In the genomic region with DNA sequence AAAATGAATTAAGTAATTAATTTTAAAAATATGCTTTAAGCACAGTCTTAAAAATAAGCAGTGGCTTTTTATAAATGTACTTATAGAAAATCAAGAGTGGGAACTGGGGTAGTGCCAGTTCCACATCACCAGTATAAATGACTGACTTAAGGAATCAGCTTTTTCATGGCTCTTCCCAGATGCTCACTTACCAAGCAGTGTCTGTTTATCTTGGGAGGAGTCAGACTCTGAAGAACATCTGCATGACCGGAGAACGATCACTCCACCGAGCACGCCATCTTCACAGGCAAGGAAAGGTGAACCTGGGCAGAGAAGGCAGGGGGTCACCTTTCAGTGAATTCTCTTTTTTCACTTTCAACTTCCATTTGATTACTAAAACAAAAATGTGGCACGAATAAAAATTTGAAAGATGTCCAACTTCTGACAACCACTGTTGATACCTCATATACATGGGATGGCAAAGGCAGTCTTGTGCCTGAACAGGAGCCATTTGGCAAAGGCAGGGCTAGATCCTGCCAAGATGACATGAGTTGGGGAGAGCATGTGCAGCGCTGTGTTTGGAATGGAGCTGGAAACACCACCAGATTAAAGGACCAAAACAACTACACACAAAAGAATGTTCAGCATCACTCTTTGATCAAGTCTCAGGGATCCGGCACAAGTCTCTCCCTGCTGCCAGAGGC, we compare ENCODE assay signal across 13 mouse cellular contexts.
A peak's percentile ranks its signal among the peaks of the same experiment; 100 is the strongest.
DNase-seq lines count a peak whose midpoint lies in the region; ATAC-seq and TF ChIP-seq lines count a peak whose summit lies in the region.
"Had no signal": no experiment of that assay in that cellular context is flagged by ENCODE, and none has a peak within 500 bp of the region (broad histone marks: within the 10 kb centered on the region; RNA-seq: fewer than 3 reads in every experiment).

No protein-coding gene starts in this region.

- no peaks in the 10 kb centered on the region for H3K79me2 ChIP-seq in liver, adult 2 months (ENCODE audit: control insufficient read depth, insufficient read depth, low read length)

- peak; percentile 6 for DNase-seq in liver, adult 2 months (ENCODE audit: extremely low read depth, low read depth, low spot score)
- no peak for DNase-seq in liver
- peak; percentile 21 to 52 for DNase-seq in cerebellum, adult 2 months
- peak; percentile 14 for DNase-seq in gonadal fat pad, adult 2 months (ENCODE audit: low read depth)
- DNase-seq in lung, postnatal 10 days, result peak; percentile 72
- DNase-seq in embryo, embryonic 9.5 days (ENCODE audit: extremely low spot score), result no peak
- DNase-seq: adrenal gland, postnatal 36 days; kidney, adult 11 months; spleen, adult 18-20 months had no signal

- TF ChIP-seq CTCF in liver, adult 2 months (IDR thresholded peaks at IDR 0.05; ENCODE audit: low read depth, low read length), result no peak
- no peak for TF ChIP-seq CTCF in cerebellum, adult 2 months (IDR thresholded peaks at IDR 0.05; ENCODE audit: borderline replicate concordance, insufficient read depth, low read depth, low read length)

- no peak overlapping the region for H3K4me3 ChIP-seq in liver, adult 2 months (ENCODE audit: insufficient read depth, low read depth, low read length)
- no peak overlapping the region for H3K4me3 ChIP-seq in cerebellum, adult 2 months (replicated peaks; ENCODE audit: insufficient read depth, low read depth, low read length)
- H3K4me3 ChIP-seq in midbrain, embryonic 13.5 days (replicated peaks), result no peak overlapping the region
- H3K4me3 ChIP-seq: heart, embryonic 15.5 days; limb, embryonic 12.5 days had no signal

- H3K9ac ChIP-seq in liver, adult 2 months (ENCODE audit: low read depth, low read length), result no peak overlapping the region
- H3K9ac ChIP-seq in midbrain, embryonic 13.5 days (replicated peaks), result no peak overlapping the region
- H3K9ac ChIP-seq: heart, embryonic 15.5 days; limb, embryonic 12.5 days had no signal

- H3K27ac ChIP-seq in liver, adult 2 months (replicated peaks; ENCODE audit: insufficient read depth, low read depth, low read length), result no peak overlapping the region
- no peak overlapping the region for H3K27ac ChIP-seq in cerebellum, adult 2 months (ENCODE audit: insufficient read depth, low read length)
- no peak overlapping the region for H3K27ac ChIP-seq in midbrain, embryonic 13.5 days
- H3K27ac ChIP-seq: heart, embryonic 15.5 days; limb, embryonic 12.5 days had no signal

- H3K36me3 ChIP-seq in liver, adult 2 months (ENCODE audit: control insufficient read depth, insufficient read depth, low read length), result peaks cover 5% of the 10 kb centered on the region; the same call in 1 of the 2 replicates
- peaks cover 3% of the 10 kb centered on the region; the same call in 1 of the 2 replicates for H3K36me3 ChIP-seq in midbrain, embryonic 13.5 days
- H3K36me3 ChIP-seq: heart, embryonic 15.5 days; limb, embryonic 12.5 days had no signal

- no peaks in the 10 kb centered on the region for H3K9me3 ChIP-seq in midbrain, embryonic 13.5 days
- H3K9me3 ChIP-seq: G1E; heart, embryonic 15.5 days; limb, embryonic 12.5 days had no signal

- no peak overlapping the region for H3K4me2 ChIP-seq in midbrain, embryonic 13.5 days (replicated peaks)
- H3K4me2 ChIP-seq: heart, embryonic 15.5 days; limb, embryonic 12.5 days had no signal

- WGBS in liver, adult 2 months, result 92% methylated on average over 7 of the region's 7 CpGs
- WGBS in cerebellum, adult 2 months, result 47% methylated on average over 7 of the region's 7 CpGs
- WGBS in midbrain, embryonic 13.5 days, result 91% methylated on average over 7 of the region's 7 CpGs

- no peak for TF ChIP-seq POLR2A in liver, adult 2 months (IDR thresholded peaks at IDR 0.05; ENCODE audit: extremely low read depth, insufficient read depth, low read length)
- no peak for TF ChIP-seq POLR2A in cerebellum, adult 2 months (IDR thresholded peaks at IDR 0.05; ENCODE audit: borderline replicate concordance, insufficient read depth, low read length)

- H3K4me1 ChIP-seq in liver, adult 2 months (ENCODE audit: control insufficient read depth, insufficient read depth, low read length), result no peaks in the 10 kb centered on the region
- peaks cover 7% of the 10 kb centered on the region; the same call in 1 of the 2 replicates for H3K4me1 ChIP-seq in cerebellum, adult 2 months (ENCODE audit: control insufficient read depth, insufficient read depth, low read length)
- no peaks in the 10 kb centered on the region for H3K4me1 ChIP-seq in midbrain, embryonic 13.5 days (replicated peaks)
- H3K4me1 ChIP-seq: heart, embryonic 15.5 days had no signal

- no peak for ATAC-seq in midbrain, embryonic 13.5 days

- no peaks in the 10 kb centered on the region for H3K27me3 ChIP-seq in liver, adult 2 months (ENCODE audit: control insufficient read depth, insufficient read depth, low read length)
- H3K27me3 ChIP-seq in cerebellum, adult 2 months (ENCODE audit: control insufficient read depth, insufficient read depth, low read length), result no peaks in the 10 kb centered on the region
- H3K27me3 ChIP-seq in midbrain, embryonic 13.5 days, result no peaks in the 10 kb centered on the region
- H3K27me3 ChIP-seq: heart, embryonic 15.5 days; limb, embryonic 12.5 days had no signal

Comparison
In these comparisons a context has a peak if more than half of its experiments do, and no peak if none do; other contexts are left out.
1. DNase-seq: peak in liver, adult 2 months (single experiment), cerebellum, adult 2 months (2 of 2), gonadal fat pad, adult 2 months (single experiment) and lung, postnatal 10 days (single experiment); none in liver (single experiment) and embryo, embryonic 9.5 days (single experiment).